Mouse (Mus musculus): ENCODE measurements around the gene Tcf19. TPM values are rescaled to one million over a fixed set of nuclear protein-coding genes. Genes with fewer than 3 reads are reported as not detected.
A peak's percentile ranks its signal among the peaks of the same experiment; 100 is the strongest.

Gene Tcf19
- total and polyA plus RNA-seq, 3 experiments = 29.7 to 38.4 (median 37.7) TPM

GRCm38 (mm10) chr17:35554321-35554720 lies 37.7 kb upstream of the Tcf19 start:
- no peak overlapping the region for H3K27ac ChIP-seq (ENCODE audit: insufficient read depth, low read depth)
- in situ Hi-C loops (cut with MboI; ENCODE audit: low pct_ligation_motif_present, low pct_unique_long_range_greater_than_20kb, low sequenced_read_pairs) = loop anchor here (5.0 kb wide), 1 partner anchor 37 kb away; the partner anchor contains the start of genes Cchcr1 and Tcf19

GRCm38 (mm10) chr17:35551881-35552414 lies 35.3 kb upstream of the Tcf19 start, which contains the start of gene Cdsn:
Gene Cdsn (plus strand): TSS chr17:35552128.
- Histone ChIP-seq H3K4me1 (ENCODE audit: control insufficient read depth in 1 of 2, insufficient read depth in 2 of 2) (peaks cover 25 to 52% of the 10 kb centered on the region in 2 experiments), H3K4me2 (ENCODE audit: insufficient read depth, low read depth, poor library complexity, severe bottlenecking) (no peak within 1 kb of the TSS), H3K27me3 (replicated peaks) (peaks cover 2% of the 10 kb centered on the region), H3K9me3 (replicated peaks; ENCODE audit: low read length) (peaks cover 3% of the 10 kb centered on the region), H3K4me3 (replicated peaks in 1 of 3; ENCODE audit: low read depth in 2 of 3, low read length in 2 of 3, poor library complexity in 1 of 3) (peak within 1 kb of the TSS in 1 of 3 experiments; percentile 23), H3K9ac (ENCODE audit: insufficient read depth, low read depth) (peak within 1 kb of the TSS; percentile 15; the same call in 1 of the 2 replicates), H3K36me3 (replicated peaks in 1 of 2; ENCODE audit: control insufficient read depth in 1 of 2, insufficient read depth in 1 of 2, low read length in 1 of 2) (peaks cover 0 to 4% of the 10 kb centered on the region in 2 experiments), H3K27ac (ENCODE audit: insufficient read depth, low read depth) (peak within 1 kb of the TSS; percentile 47), H3K79me2 (replicated peaks; ENCODE audit: control insufficient read depth, extremely low read depth, insufficient read depth, poor library complexity, severe bottlenecking) (no peaks in the 10 kb centered on the region)
- TF ChIP-seq MAFK (IDR thresholded peaks at IDR 0.05; ENCODE audit: insufficient replicate concordance, low read length) (0 out of 2 replicates have a peak, but pooled peaks have one; percentile 41), ELF1 (IDR thresholded peaks at IDR 0.05; ENCODE audit: low read depth, low read length) (no peak), HCFC1 (IDR thresholded peaks at IDR 0.05; ENCODE audit: low read depth, low read length) (no peak), TCF12 (IDR thresholded peaks at IDR 0.05; ENCODE audit: low read depth, low read length) (no peak)
- no peak for DNase-seq (ENCODE audit: extremely low read depth)
- in situ Hi-C loops (cut with MboI; ENCODE audit: low pct_ligation_motif_present, low pct_unique_long_range_greater_than_20kb, low sequenced_read_pairs) = loop anchor here (5.0 kb wide), 1 partner anchor 35 kb away; the partner anchor contains the start of genes Cchcr1 and Tcf19
- dilution Hi-C loops (cut with MboI; ENCODE audit: extremely low pct_ligation_motif_present, extremely low pct_unique_long_range_greater_than_20kb, low sequenced_read_pairs) = no loop called here

More at GRCm38 (mm10) chr17:35554321-35554720, 37.7 kb upstream of the Tcf19 start:
- peak overlapping the region; percentile 47 for H3K4me2 ChIP-seq (ENCODE audit: insufficient read depth, low read depth, poor library complexity, severe bottlenecking)
- no peaks in the 10 kb centered on the region for H3K79me2 ChIP-seq (replicated peaks; ENCODE audit: control insufficient read depth, extremely low read depth, insufficient read depth, poor library complexity, severe bottlenecking)
- peaks cover 25 to 51% of the 10 kb centered on the region in 2 experiments for H3K4me1 ChIP-seq (ENCODE audit: control insufficient read depth in 1 of 2, insufficient read depth in 2 of 2)
- dilution Hi-C loops (cut with MboI; ENCODE audit: extremely low pct_ligation_motif_present, extremely low pct_unique_long_range_greater_than_20kb, low sequenced_read_pairs) = no loop called here
- H3K4me3 ChIP-seq (replicated peaks in 1 of 3; ENCODE audit: low read depth in 2 of 3, low read length in 2 of 3, poor library complexity in 1 of 3) = peak overlapping the region; percentile 62 to 89 (median 73)
- peak overlapping the region; percentile 55; the same call in 1 of the 2 replicates for H3K9ac ChIP-seq (ENCODE audit: insufficient read depth, low read depth)
- peaks cover 0 to 4% of the 10 kb centered on the region in 2 experiments for H3K36me3 ChIP-seq (replicated peaks in 1 of 2; ENCODE audit: control insufficient read depth in 1 of 2, insufficient read depth in 1 of 2, low read length in 1 of 2)
- no peak for TF ChIP-seq MAZ (IDR thresholded peaks at IDR 0.05; ENCODE audit: low read depth, low read length)
- no peak for DNase-seq (ENCODE audit: extremely low read depth)
- H3K27me3 ChIP-seq (replicated peaks) = peaks cover 2% of the 10 kb centered on the region
- peaks cover 3% of the 10 kb centered on the region for H3K9me3 ChIP-seq (replicated peaks; ENCODE audit: low read length)

GRCm38 (mm10) chr17:35550871-35551270 lies 34.2 kb upstream of the Tcf19 start:
- Histone ChIP-seq H3K27me3 (replicated peaks) (peaks cover 2% of the 10 kb centered on the region), H3K27ac (ENCODE audit: insufficient read depth, low read depth) (no peak overlapping the region), H3K9ac (ENCODE audit: insufficient read depth, low read depth) (no peak overlapping the region), H3K4me1 (ENCODE audit: control insufficient read depth in 1 of 2, insufficient read depth in 2 of 2) (peaks cover 20 to 46% of the 10 kb centered on the region in 2 experiments), H3K79me2 (replicated peaks; ENCODE audit: control insufficient read depth, extremely low read depth, insufficient read depth, poor library complexity, severe bottlenecking) (no peaks in the 10 kb centered on the region), H3K4me2 (ENCODE audit: insufficient read depth, low read depth, poor library complexity, severe bottlenecking) (no peak overlapping the region), H3K9me3 (replicated peaks; ENCODE audit: low read length) (peaks cover 3% of the 10 kb centered on the region), H3K4me3 (replicated peaks in 1 of 3; ENCODE audit: low read depth in 2 of 3, low read length in 2 of 3, poor library complexity in 1 of 3) (no peak overlapping the region), H3K36me3 (replicated peaks in 1 of 2; ENCODE audit: control insufficient read depth in 1 of 2, insufficient read depth in 1 of 2, low read length in 1 of 2) (no peaks in the 10 kb centered on the region)
- dilution Hi-C loops (cut with MboI; ENCODE audit: extremely low pct_ligation_motif_present, extremely low pct_unique_long_range_greater_than_20kb, low sequenced_read_pairs) = no loop called here
- TF ChIP-seq SIN3A (IDR thresholded peaks at IDR 0.05; ENCODE audit: low read length) (no peak), MXI1 (IDR thresholded peaks at IDR 0.05; ENCODE audit: low read depth, low read length) (no peak), ZKSCAN1 (IDR thresholded peaks at IDR 0.05; ENCODE audit: borderline replicate concordance, low read depth, low read length) (no peak), POLR2A (IDR thresholded peaks at IDR 0.05; ENCODE audit: low read depth, low read length) (no peak), ZMIZ1 (IDR thresholded peaks at IDR 0.05; ENCODE audit: low read depth, low read length) (no peak), RCOR1 (conservative IDR thresholded peaks at IDR 0.05; ENCODE audit: low read depth, low read length) (no peak), USF2 (conservative IDR thresholded peaks at IDR 0.05; ENCODE audit: low read depth, low read length) (no peak), CHD1 (IDR thresholded peaks at IDR 0.05; ENCODE audit: low read depth, low read length) (no peak), MYC (IDR thresholded peaks at IDR 0.05; ENCODE audit: low read depth, low read length) (no peak), MEF2A (IDR thresholded peaks at IDR 0.05; ENCODE audit: borderline replicate concordance, low read depth, low read length) (no peak), BHLHE40 (IDR thresholded peaks at IDR 0.05; ENCODE audit: low read depth, low read length) (no peak)
- DNase-seq (ENCODE audit: extremely low read depth) = no peak
- in situ Hi-C loops (cut with MboI; ENCODE audit: low pct_ligation_motif_present, low pct_unique_long_range_greater_than_20kb, low sequenced_read_pairs) = loop anchor here (5.0 kb wide), 1 partner anchor 34 kb away; the partner anchor contains the start of genes Cchcr1 and Tcf19

All from CH12.LX (cell line).